Mouse (Mus musculus): Measurements from ENCODE around the gene Gm45021.

- TF ChIP-seq GATA1 (IDR thresholded peaks at IDR 0.05; ENCODE audit: borderline replicate concordance, low read length) = no peak
- TF ChIP-seq CTCF (IDR thresholded peaks at IDR 0.05; ENCODE audit: low read depth, low read length) = no peak
- no peak for TF ChIP-seq POLR2AphosphoS5 (IDR thresholded peaks at IDR 0.05; ENCODE audit: insufficient replicate concordance, low read depth, low read length)
- TF ChIP-seq GATA2 (IDR thresholded peaks at IDR 0.05; ENCODE audit: borderline replicate concordance, low read depth, low read length) = no peak
- no peak for TF ChIP-seq TAL1 (conservative IDR thresholded peaks at IDR 0.05; ENCODE audit: low read depth, low read length)
These were observed 47.6 kb upstream of the Gm45021 start for GRCm38 (mm10) chr6:48541560-48542450.

Data from G1E (cell line).